Mouse (Mus musculus) small intestine, adult 2 months (tissue): ENCODE results near the gene Rbm43.

Source experiments
- CTCF ChIP-seq: fragments of 200-500 bp; IDR thresholded peaks from 2 replicates; pipeline ENCODE4 v1.5.1; 2012; ENCODE audit warnings: low read depth, mild to moderate bottlenecking, control low read depth, inconsistent platforms, low read length, moderate library complexity, mixed read lengths; ENCODE audit not compliant: insufficient replicate concordance, insufficient read length; ENCODE audit errors: extremely low read depth
- POLR2A ChIP-seq: fragments of 200-500 bp; IDR thresholded peaks from 2 replicates; pipeline ENCODE4 v1.6.1; 2012; ENCODE audit warnings: low read depth, mild to moderate bottlenecking, control low read depth, inconsistent platforms, low read length, moderate library complexity

GRCm38 (mm10) chr2:51938750-51939149 lies 3.8 kb upstream of the Rbm43 start:
- no peak for TF ChIP-seq CTCF
- TF ChIP-seq POLR2A, result no peak
